Mouse (Mus musculus) gastrocnemius, adult 2 months (tissue): Measurements from ENCODE around the gene Zmynd15. TPM values are rescaled to one million over a fixed set of nuclear protein-coding genes. Genes with fewer than 3 reads are reported as not detected.

Source experiments
- DNase-seq: peaks from one replicate; pipeline ENCODE4 v3.0.0; 2022
- H3K27ac ChIP-seq: fragments of 200-600 bp; 2 replicates; pipeline ENCODE4 v1.8.1; 2022; ENCODE audit warnings: mild to moderate bottlenecking
- H3K4me3 ChIP-seq: fragments of 200-600 bp; 2 replicates; pipeline ENCODE4 v1.8.1; 2022; ENCODE audit warnings: mild to moderate bottlenecking, moderate library complexity
- CTCF ChIP-seq: fragments of 200-600 bp; IDR thresholded peaks from 2 replicates; pipeline ENCODE4 v1.8.1; 2022; ENCODE audit warnings: antibody characterized with exemption, mild to moderate bottlenecking, moderate library complexity
- intact Hi-C: fragments of 180-260 bp; cut with DNase I; formaldehyde crosslinking; loops from one replicate; pipeline ENCODE4 v1.15.1; 2025
- total RNA-seq, 2 experiments: library from RNA; stranded (reverse); gene quantifications; 2 replicates each; pipeline ENCODE4 v1.2.3; 2021

The Zmynd15 gene
- total RNA-seq, 2 experiments from 2014 or later: 0.75 TPM; not detected in 1

DNA sequence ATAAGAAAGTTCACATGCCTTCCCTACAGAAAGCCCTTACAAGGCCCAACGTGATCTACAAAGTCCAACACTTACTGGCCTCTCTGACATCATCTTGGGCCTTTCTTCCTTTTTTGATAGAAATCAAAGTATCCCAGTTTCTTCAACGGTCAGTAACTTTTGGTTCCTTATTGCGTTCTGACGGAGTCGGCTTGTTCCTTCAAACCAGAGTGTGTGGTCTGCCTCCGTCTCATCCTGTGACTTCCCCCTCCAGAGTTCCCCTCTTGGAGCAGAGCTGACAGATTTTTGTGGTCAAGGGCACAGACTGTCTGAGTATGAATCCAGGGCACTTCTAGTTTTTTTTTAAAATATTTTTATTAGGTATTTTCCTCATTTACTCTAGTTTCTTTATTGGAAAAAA is 30.5 kb downstream of the Zmynd15 start:
- no peak for TF ChIP-seq CTCF
- DNase-seq: no peak
- intact Hi-C loops: no loop called here
- Histone ChIP-seq H3K4me3 (no peak overlapping the region), H3K27ac (peak overlapping the region; percentile 81)

GRCm38 (mm10) chr11:70499566-70500475 is 40.6 kb downstream of the Zmynd15 start:
- intact Hi-C loops: no loop called here
- no peak overlapping the region for H3K27ac ChIP-seq
- no peak for DNase-seq
- no peak overlapping the region for H3K4me3 ChIP-seq
- peak; percentile 69 for TF ChIP-seq CTCF

- Histone ChIP-seq H3K27ac (no peak overlapping the region), H3K4me3 (no peak overlapping the region)
- DNase-seq: no peak
- TF ChIP-seq CTCF: no peak
- intact Hi-C loops: no loop called here
Observed at GRCm38 (mm10) chr11:70500476-70500812, 41.2 kb downstream of the Zmynd15 start.

DNA sequence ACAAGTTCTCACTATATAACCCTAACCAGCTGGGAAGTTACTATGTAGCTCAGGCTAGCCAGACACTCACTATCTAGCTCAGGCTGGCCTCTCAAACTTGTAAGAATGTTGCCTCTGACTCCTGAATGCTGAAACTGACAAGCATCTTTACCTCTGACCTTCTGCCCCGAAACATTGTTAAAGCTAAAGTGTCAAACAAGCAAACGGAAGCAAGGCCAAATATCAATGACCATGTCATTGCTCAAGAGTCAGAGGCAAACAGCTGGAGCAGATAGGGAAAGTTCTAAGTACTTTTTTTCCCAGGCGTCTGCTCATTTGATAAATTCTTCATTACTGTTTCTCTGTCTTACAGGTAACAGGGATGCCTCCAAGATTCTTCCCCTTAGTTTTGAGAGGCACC is 42.8 kb downstream of the Zmynd15 start:
- no peak overlapping the region for H3K4me3 ChIP-seq
- DNase-seq: no peak
- intact Hi-C loops: no loop called here
- H3K27ac ChIP-seq: no peak overlapping the region
- TF ChIP-seq CTCF: no peak

GRCm38 (mm10) chr11:70504970-70505369 is 45.7 kb downstream of the Zmynd15 start, which contains the start of gene Tm4sf5:
Tm4sf5 (plus strand) TSS chr11:70505244.
- Histone ChIP-seq H3K27ac (no peak within 1 kb of the TSS), H3K4me3 (no peak within 1 kb of the TSS)
- no peak for TF ChIP-seq CTCF
- no peak for DNase-seq
- intact Hi-C loops: no loop called here

DNA sequence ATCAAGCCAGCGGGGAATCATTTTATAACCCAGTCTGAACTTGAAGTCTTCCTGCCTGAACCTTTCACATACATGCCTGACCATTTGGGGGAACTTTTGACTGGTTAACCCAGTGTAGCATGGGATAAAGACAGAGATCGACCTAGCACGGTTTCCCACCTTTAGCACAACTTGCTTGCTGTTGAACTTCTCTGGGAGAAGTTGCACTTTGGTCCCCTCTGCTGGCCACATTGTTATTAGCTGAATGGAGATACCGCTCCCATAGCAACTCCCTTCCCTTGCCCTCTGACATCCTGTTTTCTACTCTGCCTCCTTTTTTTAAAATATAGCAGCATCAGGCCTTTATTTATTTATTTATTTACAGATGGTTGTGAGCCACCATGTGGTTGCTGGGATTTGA is 47.2 kb downstream of the Zmynd15 start:
- H3K27ac ChIP-seq: no peak overlapping the region
- no peak overlapping the region for H3K4me3 ChIP-seq
- intact Hi-C loops: loop anchor here (1.0 to 2.0 kb wide), 3 partner anchors 54 to 92 kb away; no protein-coding TSS in a partner anchor
- peak; percentile 78 for TF ChIP-seq CTCF
- DNase-seq: peak; percentile 78

- TF ChIP-seq CTCF: no peak
- intact Hi-C loops: loop anchor here (1.0 to 2.0 kb wide), 3 partner anchors 54 to 93 kb away; no protein-coding TSS in a partner anchor
- DNase-seq: no peak
Observed at GRCm38 (mm10) chr11:70506962-70507515, 47.8 kb downstream of the Zmynd15 start.

GRCm38 (mm10) chr11:70509753-70510564 is 50.7 kb downstream of the Zmynd15 start:
- Histone ChIP-seq H3K27ac (no peak overlapping the region), H3K4me3 (no peak overlapping the region)
- peak; percentile 52 for DNase-seq
- TF ChIP-seq CTCF: peak; percentile 55
- intact Hi-C loops: no loop called here

More at GRCm38 (mm10) chr11:70506962-70507515, 47.8 kb downstream of the Zmynd15 start:
- Histone ChIP-seq H3K4me3 (no peak overlapping the region), H3K27ac (no peak overlapping the region)

- intact Hi-C loops: no loop called here
- no peak for TF ChIP-seq CTCF
Observed at GRCm38 (mm10) chr11:70511242-70511641, 52.0 kb downstream of the Zmynd15 start.

DNA sequence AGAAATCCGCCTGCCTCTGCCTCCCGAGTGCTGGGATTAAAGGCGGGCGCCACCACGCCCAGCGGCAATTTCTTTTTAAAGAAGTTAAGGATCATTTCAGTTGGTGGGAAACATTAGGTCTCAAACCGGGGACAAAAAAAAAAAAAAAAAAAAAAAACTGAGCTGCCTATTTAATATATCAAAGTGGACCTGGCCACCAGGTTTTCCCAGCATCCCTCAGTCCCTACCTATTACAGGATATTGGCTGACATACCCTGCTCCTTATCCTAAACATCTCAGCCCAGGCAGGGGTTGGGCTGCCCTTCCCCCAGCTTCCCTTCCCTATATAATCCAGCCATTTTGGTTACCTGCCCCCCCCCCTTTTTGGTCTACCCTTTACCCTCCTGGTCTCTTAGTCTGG is 52.6 kb downstream of the Zmynd15 start:
- Histone ChIP-seq H3K27ac (no peak overlapping the region), H3K4me3 (no peak overlapping the region)
- TF ChIP-seq CTCF: no peak
- intact Hi-C loops: no loop called here
- DNase-seq: no peak

More at GRCm38 (mm10) chr11:70511242-70511641, 52.0 kb downstream of the Zmynd15 start:
- no peak overlapping the region for H3K27ac ChIP-seq
- no peak overlapping the region for H3K4me3 ChIP-seq
- no peak for DNase-seq

- TF ChIP-seq CTCF: no peak
- Histone ChIP-seq H3K4me3 (no peak overlapping the region), H3K27ac (peak overlapping the region; percentile 31; the same call in 1 of the 2 replicates)
- intact Hi-C loops: no loop called here
- no peak for DNase-seq
Observed at GRCm38 (mm10) chr11:70512709-70513342, 53.6 kb downstream of the Zmynd15 start.

GRCm38 (mm10) chr11:70513520-70513919 is 54.3 kb downstream of the Zmynd15 start:
- peak; percentile 62 for DNase-seq
- no peak for TF ChIP-seq CTCF
- no peak overlapping the region for H3K4me3 ChIP-seq
- intact Hi-C loops: no loop called here
- peak overlapping the region; percentile 31 for H3K27ac ChIP-seq
